Mouse (Mus musculus): ENCODE data around the gene Coq8b. TPM values are rescaled to one million over a fixed set of nuclear protein-coding genes. Genes with fewer than 3 reads are reported as not detected.

Coq8b gene
- total and polyA plus RNA-seq, 2 experiments: 11.9 to 35.2 TPM

- Histone ChIP-seq H3K27ac (replicated peaks; ENCODE audit: insufficient read depth, low read depth, low read length) (no peak overlapping the region), H3K79me2 (ENCODE audit: control insufficient read depth, insufficient read depth, low read length) (no peaks in the 10 kb centered on the region), H3K4me1 (ENCODE audit: control insufficient read depth, insufficient read depth, low read length) (peaks cover 2% of the 10 kb centered on the region; the same call in 1 of the 2 replicates), H3K4me3 (ENCODE audit: insufficient read depth, low read depth, low read length) (no peak overlapping the region), H3K27me3 (ENCODE audit: control insufficient read depth, insufficient read depth, low read length) (no peaks in the 10 kb centered on the region; the same call in 1 of the 2 replicates), H3K9ac (ENCODE audit: low read depth, low read length) (no peak overlapping the region), H3K36me3 (ENCODE audit: control insufficient read depth, insufficient read depth, low read length) (no peaks in the 10 kb centered on the region)
- DNase-seq (ENCODE audit: extremely low read depth, low read depth, low spot score): no peak
- no peak for TF ChIP-seq POLR2A (IDR thresholded peaks at IDR 0.05; ENCODE audit: extremely low read depth, insufficient read depth, low read length)
- TF ChIP-seq CTCF (IDR thresholded peaks at IDR 0.05; ENCODE audit: low read depth, low read length): no peak
- WGBS: 90% methylated on average over 9 of the region's 9 CpGs
Observed at GRCm38 (mm10) chr7:27307551-27307950, 74.7 kb downstream of the Coq8b start.

Other genes with a start within 250 kb of the Coq8b start
- gene Cyp2a12, start 203.9 kb upstream of the Coq8b start, total RNA-seq (2014; rRNA removed): 815 and 1,006 TPM in 2 replicates
- gene Cyp2a12, start 203.9 kb upstream of the Coq8b start, polyA plus RNA-seq (2012; rRNA removed): 590 and 699 TPM in 2 replicates
- 643 and 658 TPM in 2 replicates for gene Cyp2f2, start 113.1 kb upstream of the Coq8b start, total RNA-seq (2014; rRNA removed)
- gene Cyp2f2, start 113.1 kb upstream of the Coq8b start, polyA plus RNA-seq (2012; rRNA removed): 1,932 and 2,426 TPM in 2 replicates
- gene Cyp2t4, start 79.3 kb upstream of the Coq8b start, total RNA-seq (2014; rRNA removed): not detected in 2 replicates
- not detected in 2 replicates for gene Cyp2t4, start 79.3 kb upstream of the Coq8b start, polyA plus RNA-seq (2012; rRNA removed)
- 35.4 and 46.6 TPM in 2 replicates for gene Egln2, start 66.2 kb upstream of the Coq8b start, total RNA-seq (2014; rRNA removed)
- 98.2 and 99.3 TPM in 2 replicates for gene Egln2, start 66.2 kb upstream of the Coq8b start, polyA plus RNA-seq (2012; rRNA removed)
- gene Rab4b, start 54.1 kb upstream of the Coq8b start, total RNA-seq (2014; rRNA removed): 8.7 and 10.1 TPM in 2 replicates
- 27.5 and 28.3 TPM in 2 replicates for gene Rab4b, start 54.1 kb upstream of the Coq8b start, polyA plus RNA-seq (2012; rRNA removed)
- 0.09 and 0.20 TPM in 2 replicates for gene Gm21983, start 51.9 kb upstream of the Coq8b start, total RNA-seq (2014; rRNA removed)
- gene Gm21983, start 51.9 kb upstream of the Coq8b start, polyA plus RNA-seq (2012; rRNA removed): 0.39 TPM in 1 of 2 replicates, not detected in the other
- gene Mia, start 51.9 kb upstream of the Coq8b start, total RNA-seq (2014; rRNA removed): not detected in 2 replicates
- gene Mia, start 51.9 kb upstream of the Coq8b start, polyA plus RNA-seq (2012; rRNA removed): 0.67 and 1.1 TPM in 2 replicates
- gene BC024978, start 37.2 kb upstream of the Coq8b start, total RNA-seq (2014; rRNA removed): 3.9 and 4.2 TPM in 2 replicates
- 10.2 and 13.8 TPM in 2 replicates for gene BC024978, start 37.2 kb upstream of the Coq8b start, polyA plus RNA-seq (2012; rRNA removed)
- gene Snrpa, start 36.8 kb upstream of the Coq8b start, total RNA-seq (2014; rRNA removed): 10.5 and 17.0 TPM in 2 replicates
- 76.8 and 79.1 TPM in 2 replicates for gene Snrpa, start 36.8 kb upstream of the Coq8b start, polyA plus RNA-seq (2012; rRNA removed)
- 3.5 and 6.0 TPM in 2 replicates for gene Itpkc, start 4.4 kb upstream of the Coq8b start, total RNA-seq (2014; rRNA removed)
- 4.0 and 5.8 TPM in 2 replicates for gene Itpkc, start 4.4 kb upstream of the Coq8b start, polyA plus RNA-seq (2012; rRNA removed)
- gene Numbl, start 25.4 kb downstream of the Coq8b start, total RNA-seq (2014; rRNA removed): 0.46 and 0.74 TPM in 2 replicates
- 0.62 and 1.5 TPM in 2 replicates for gene Numbl, start 25.4 kb downstream of the Coq8b start, polyA plus RNA-seq (2012; rRNA removed)
- gene Ltbp4, start 104.7 kb downstream of the Coq8b start, total RNA-seq (2014; rRNA removed): 9.4 and 24.2 TPM in 2 replicates
- 29.2 and 32.5 TPM in 2 replicates for gene Ltbp4, start 104.7 kb downstream of the Coq8b start, polyA plus RNA-seq (2012; rRNA removed)
- 3.6 and 4.4 TPM in 2 replicates for gene Shkbp1, start 123.0 kb downstream of the Coq8b start, total RNA-seq (2014; rRNA removed)
- 19.8 and 23.9 TPM in 2 replicates for gene Shkbp1, start 123.0 kb downstream of the Coq8b start, polyA plus RNA-seq (2012; rRNA removed)
- gene Gm20479, start 124.4 kb downstream of the Coq8b start, total RNA-seq (2014; rRNA removed): not detected in 2 replicates
- gene Gm20479, start 124.4 kb downstream of the Coq8b start, polyA plus RNA-seq (2012; rRNA removed): not detected in 2 replicates
- under 0.01 TPM in 1 of 2 replicates, not detected in the other for gene Sptbn4, start 214.7 kb downstream of the Coq8b start, total RNA-seq (2014; rRNA removed)
- 0.06 TPM in 1 of 2 replicates, not detected in the other for gene Sptbn4, start 214.7 kb downstream of the Coq8b start, polyA plus RNA-seq (2012; rRNA removed)
- gene Blvrb, start 215.0 kb downstream of the Coq8b start, total RNA-seq (2014; rRNA removed): 142 and 148 TPM in 2 replicates
- gene Blvrb, start 215.0 kb downstream of the Coq8b start, polyA plus RNA-seq (2012; rRNA removed): 268 and 304 TPM in 2 replicates
- gene Sertad3, start 240.7 kb downstream of the Coq8b start, total RNA-seq (2014; rRNA removed): 3.5 and 4.6 TPM in 2 replicates
- gene Sertad3, start 240.7 kb downstream of the Coq8b start, polyA plus RNA-seq (2012; rRNA removed): 6.9 and 8.3 TPM in 2 replicates

All from liver, adult 2 months (tissue).